Mouse (Mus musculus): Measurements from ENCODE around the gene Iscu.

DNA sequence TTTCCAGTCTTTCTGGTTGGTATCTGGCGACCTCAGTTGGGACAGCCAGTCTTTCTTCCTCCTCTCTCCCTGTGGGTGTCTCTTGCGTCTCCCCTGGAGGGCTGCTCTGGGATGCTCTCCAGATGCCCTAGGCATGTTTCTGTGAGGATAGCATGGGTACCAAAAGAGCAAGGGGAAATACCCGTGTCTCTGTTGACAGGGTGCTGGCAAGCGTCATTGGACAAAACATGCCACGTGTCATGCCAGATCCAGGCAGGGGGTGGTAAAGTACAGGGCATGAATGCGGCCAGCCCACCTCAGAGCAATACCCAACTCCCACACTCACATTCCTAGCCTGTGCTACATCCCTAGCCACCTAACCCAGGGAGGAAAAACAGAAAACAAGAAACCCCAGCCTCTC lies 45.9 kb upstream of the Iscu start:
- TF ChIP-seq CTCF (IDR thresholded peaks at IDR 0.05; ENCODE audit: extremely low read depth, insufficient read depth, low read length) (no peak), POLR2A (IDR thresholded peaks at IDR 0.05; ENCODE audit: extremely low read depth, insufficient read depth, low read length) (no peak)

All from cortical plate, adult 2 months (tissue).